Mouse (Mus musculus): Measurements from ENCODE around the gene Tardbp. TPM values are rescaled to one million over a fixed set of nuclear protein-coding genes. Genes with fewer than 3 reads are reported as not detected.
A peak's percentile ranks its signal among the peaks of the same experiment; 100 is the strongest.

Gene Tardbp
- polyA plus RNA-seq, 1 experiment from 2014 or later, result 131 TPM

- no peaks in the 10 kb centered on the region for H3K4me1 ChIP-seq (ENCODE audit: control insufficient read depth, insufficient read depth, low read length)
- H3K9ac ChIP-seq (ENCODE audit: low read length), result no peak overlapping the region
- H3K9me3 ChIP-seq (replicated peaks; ENCODE audit: control insufficient read depth, low read length), result no peaks in the 10 kb centered on the region
- DNase-seq (ENCODE audit: low spot score) (no peak), ATAC-seq (no peak)
- 94% methylated on average over 4 of the region's 4 CpGs for WGBS
- no peak overlapping the region for H3K4me3 ChIP-seq (ENCODE audit: low read depth, low read length)
- H3K4me2 ChIP-seq (ENCODE audit: low read length), result no peak overlapping the region
- H3K27ac ChIP-seq (ENCODE audit: low read depth, low read length), result no peak overlapping the region
- peaks cover 20% of the 10 kb centered on the region for H3K36me3 ChIP-seq (ENCODE audit: control insufficient read depth, insufficient read depth, low read length)
- H3K27me3 ChIP-seq (replicated peaks; ENCODE audit: control insufficient read depth, insufficient read depth, low read length), result no peaks in the 10 kb centered on the region
Observed at GRCm38 (mm10) chr4:148600316-148600715, 26.5 kb downstream of the Tardbp start.

- Histone ChIP-seq H3K4me3 (ENCODE audit: low read depth, low read length) (no peak overlapping the region), H3K4me2 (ENCODE audit: low read length) (no peak overlapping the region), H3K9ac (ENCODE audit: low read length) (no peak overlapping the region), H3K27ac (ENCODE audit: low read depth, low read length) (no peak overlapping the region), H3K36me3 (ENCODE audit: control insufficient read depth, insufficient read depth, low read length) (peaks cover 35% of the 10 kb centered on the region), H3K27me3 (replicated peaks; ENCODE audit: control insufficient read depth, insufficient read depth, low read length) (no peaks in the 10 kb centered on the region), H3K4me1 (ENCODE audit: control insufficient read depth, insufficient read depth, low read length) (no peaks in the 10 kb centered on the region), H3K9me3 (replicated peaks; ENCODE audit: control insufficient read depth, low read length) (no peaks in the 10 kb centered on the region)
- WGBS, result 95% methylated on average over 12 of the region's 12 CpGs
- no peak for ATAC-seq
- no peak for DNase-seq (ENCODE audit: low spot score)
Observed at GRCm38 (mm10) chr4:148598826-148599225, 28.0 kb downstream of the Tardbp start.

GRCm38 (mm10) chr4:148596731-148597130 lies 30.1 kb downstream of the Tardbp start:
- Histone ChIP-seq H3K36me3 (ENCODE audit: control insufficient read depth, insufficient read depth, low read length) (peaks cover 42% of the 10 kb centered on the region), H3K4me1 (ENCODE audit: control insufficient read depth, insufficient read depth, low read length) (peaks cover 6% of the 10 kb centered on the region), H3K4me2 (ENCODE audit: low read length) (no peak overlapping the region), H3K9me3 (replicated peaks; ENCODE audit: control insufficient read depth, low read length) (no peaks in the 10 kb centered on the region), H3K4me3 (ENCODE audit: low read depth, low read length) (no peak overlapping the region), H3K9ac (ENCODE audit: low read length) (no peak overlapping the region), H3K27ac (ENCODE audit: low read depth, low read length) (no peak overlapping the region), H3K27me3 (replicated peaks; ENCODE audit: control insufficient read depth, insufficient read depth, low read length) (no peaks in the 10 kb centered on the region)
- WGBS, result 99% methylated on average over 3 of the region's 3 CpGs
- ATAC-seq (no peak), DNase-seq (ENCODE audit: low spot score) (no peak)

GRCm38 (mm10) chr4:148595916-148596315 lies 30.9 kb downstream of the Tardbp start:
- Histone ChIP-seq H3K27me3 (replicated peaks; ENCODE audit: control insufficient read depth, insufficient read depth, low read length) (no peaks in the 10 kb centered on the region), H3K36me3 (ENCODE audit: control insufficient read depth, insufficient read depth, low read length) (peaks cover 42% of the 10 kb centered on the region), H3K4me1 (ENCODE audit: control insufficient read depth, insufficient read depth, low read length) (peaks cover 6% of the 10 kb centered on the region), H3K4me3 (ENCODE audit: low read depth, low read length) (no peak overlapping the region), H3K4me2 (ENCODE audit: low read length) (no peak overlapping the region), H3K27ac (ENCODE audit: low read depth, low read length) (no peak overlapping the region), H3K9ac (ENCODE audit: low read length) (no peak overlapping the region), H3K9me3 (replicated peaks; ENCODE audit: control insufficient read depth, low read length) (no peaks in the 10 kb centered on the region)
- WGBS, result 24% methylated on average over 6 of the region's 6 CpGs
- DNase-seq (ENCODE audit: low spot score) (peak; percentile 43), ATAC-seq (no peak)

- H3K4me3 ChIP-seq (ENCODE audit: low read depth, low read length), result no peak overlapping the region
- no peak overlapping the region for H3K27ac ChIP-seq (ENCODE audit: low read depth, low read length)
- peaks cover 42% of the 10 kb centered on the region for H3K36me3 ChIP-seq (ENCODE audit: control insufficient read depth, insufficient read depth, low read length)
- H3K9me3 ChIP-seq (replicated peaks; ENCODE audit: control insufficient read depth, low read length), result no peaks in the 10 kb centered on the region
- H3K27me3 ChIP-seq (replicated peaks; ENCODE audit: control insufficient read depth, insufficient read depth, low read length), result no peaks in the 10 kb centered on the region
- no peak overlapping the region for H3K4me2 ChIP-seq (ENCODE audit: low read length)
- 94% methylated on average over 11 of the region's 11 CpGs for WGBS
- no peak for DNase-seq (ENCODE audit: low spot score)
- H3K9ac ChIP-seq (ENCODE audit: low read length), result no peak overlapping the region
- H3K4me1 ChIP-seq (ENCODE audit: control insufficient read depth, insufficient read depth, low read length), result peaks cover 9% of the 10 kb centered on the region
- ATAC-seq, result no peak
Observed at GRCm38 (mm10) chr4:148593996-148594395, 32.8 kb downstream of the Tardbp start.

GRCm38 (mm10) chr4:148591637-148592380 lies 35.0 kb downstream of the Tardbp start:
- peak; percentile 54 for ATAC-seq
- Histone ChIP-seq H3K9ac (ENCODE audit: low read length) (peak overlapping the region; percentile 78), H3K27ac (ENCODE audit: low read depth, low read length) (peak overlapping the region; percentile 74), H3K36me3 (ENCODE audit: control insufficient read depth, insufficient read depth, low read length) (peaks cover 37% of the 10 kb centered on the region), H3K27me3 (replicated peaks; ENCODE audit: control insufficient read depth, insufficient read depth, low read length) (no peaks in the 10 kb centered on the region), H3K9me3 (replicated peaks; ENCODE audit: control insufficient read depth, low read length) (no peaks in the 10 kb centered on the region), H3K4me1 (ENCODE audit: control insufficient read depth, insufficient read depth, low read length) (peaks cover 9% of the 10 kb centered on the region), H3K4me2 (ENCODE audit: low read length) (peak overlapping the region; percentile 89), H3K4me3 (ENCODE audit: low read depth, low read length) (peak overlapping the region; percentile 90)
- WGBS, result under 1% methylated on average over 53 of the region's 53 CpGs
- DNase-seq (ENCODE audit: low spot score), result no peak

GRCm38 (mm10) chr4:148591171-148591630 lies 35.6 kb downstream of the Tardbp start, which contains the start of gene Srm:
TSS of gene Srm (plus strand) at chr4:148591503.
- under 1% methylated on average over 33 of the region's 50 CpGs for WGBS
- Histone ChIP-seq H3K36me3 (ENCODE audit: control insufficient read depth, insufficient read depth, low read length) (peaks cover 31% of the 10 kb centered on the region), H3K4me1 (ENCODE audit: control insufficient read depth, insufficient read depth, low read length) (peaks cover 9% of the 10 kb centered on the region), H3K27me3 (replicated peaks; ENCODE audit: control insufficient read depth, insufficient read depth, low read length) (no peaks in the 10 kb centered on the region), H3K9me3 (replicated peaks; ENCODE audit: control insufficient read depth, low read length) (no peaks in the 10 kb centered on the region), H3K9ac (ENCODE audit: low read length) (peak within 1 kb of the TSS; percentile 78), H3K27ac (ENCODE audit: low read depth, low read length) (peak within 1 kb of the TSS; percentile 74), H3K4me3 (ENCODE audit: low read depth, low read length) (peak within 1 kb of the TSS; percentile 90), H3K4me2 (ENCODE audit: low read length) (peak within 1 kb of the TSS; percentile 89)
- peak; percentile 99 for DNase-seq (ENCODE audit: low spot score)
- ATAC-seq, result peak; percentile 99

GRCm38 (mm10) chr4:148590421-148591170 lies 36.2 kb downstream of the Tardbp start:
- DNase-seq (ENCODE audit: low spot score) (no peak), ATAC-seq (peak; percentile 15)
- peak overlapping the region; percentile 58 for H3K9ac ChIP-seq (ENCODE audit: low read length)
- peaks cover 25% of the 10 kb centered on the region for H3K36me3 ChIP-seq (ENCODE audit: control insufficient read depth, insufficient read depth, low read length)
- peak overlapping the region; percentile 74 for H3K27ac ChIP-seq (ENCODE audit: low read depth, low read length)
- H3K4me1 ChIP-seq (ENCODE audit: control insufficient read depth, insufficient read depth, low read length), result peaks cover 9% of the 10 kb centered on the region
- 7% methylated on average over 18 of the region's 18 CpGs for WGBS
- H3K27me3 ChIP-seq (replicated peaks; ENCODE audit: control insufficient read depth, insufficient read depth, low read length), result no peaks in the 10 kb centered on the region
- no peaks in the 10 kb centered on the region for H3K9me3 ChIP-seq (replicated peaks; ENCODE audit: control insufficient read depth, low read length)
- peak overlapping the region; percentile 89 for H3K4me2 ChIP-seq (ENCODE audit: low read length)
- H3K4me3 ChIP-seq (ENCODE audit: low read depth, low read length), result peak overlapping the region; percentile 90

GRCm38 (mm10) chr4:148589565-148589964 lies 37.3 kb downstream of the Tardbp start:
- Histone ChIP-seq H3K4me2 (ENCODE audit: low read length) (no peak overlapping the region), H3K9ac (ENCODE audit: low read length) (no peak overlapping the region), H3K9me3 (replicated peaks; ENCODE audit: control insufficient read depth, low read length) (no peaks in the 10 kb centered on the region), H3K27ac (ENCODE audit: low read depth, low read length) (no peak overlapping the region), H3K4me3 (ENCODE audit: low read depth, low read length) (no peak overlapping the region), H3K36me3 (ENCODE audit: control insufficient read depth, insufficient read depth, low read length) (peaks cover 14% of the 10 kb centered on the region), H3K4me1 (ENCODE audit: control insufficient read depth, insufficient read depth, low read length) (peaks cover 9% of the 10 kb centered on the region), H3K27me3 (replicated peaks; ENCODE audit: control insufficient read depth, insufficient read depth, low read length) (no peaks in the 10 kb centered on the region)
- DNase-seq (ENCODE audit: low spot score) (peak; percentile 39), ATAC-seq (no peak)
- 58% methylated on average over 7 of the region's 8 CpGs for WGBS

All from forebrain, embryonic 14.5 days (tissue).